In genomic region chr9:44772392-44772749, GRCm38 (mm10) we compare ENCODE assay signal across 7 mouse cellular contexts. TPM values are rescaled to one million over a fixed set of nuclear protein-coding genes. Genes with fewer than 3 reads are reported as not detected.
DNase-seq lines count a peak whose midpoint lies in the region; ATAC-seq and TF ChIP-seq lines count a peak whose summit lies in the region.

No protein-coding gene starts in this region.

- H3K79me2 ChIP-seq in myocyte (ENCODE audit: control insufficient read depth, insufficient read depth): peaks cover 9% of the 10 kb centered on the region

- H3K4me2 ChIP-seq in lung, embryonic 14.5 days: peak overlapping the region; percentile 88; the same call in 1 of the 2 replicates
- H3K4me2 ChIP-seq in embryonic facial prominence, embryonic 14.5 days (ENCODE audit: low read depth, low read length): no peak overlapping the region
- peak overlapping the region; percentile 35 for H3K4me2 ChIP-seq in myocyte (ENCODE audit: low read depth)

- H3K4me3 ChIP-seq in lung, embryonic 14.5 days (ENCODE audit: low read depth, low read length): peak overlapping the region; percentile 76
- peak overlapping the region; percentile 79 for H3K4me3 ChIP-seq in embryonic facial prominence, embryonic 14.5 days (ENCODE audit: low read depth, low read length)
- peak overlapping the region; percentile 69 for H3K4me3 ChIP-seq in myocyte

- H3K9me3 ChIP-seq in lung, embryonic 14.5 days (ENCODE audit: low read depth, low read length): no peaks in the 10 kb centered on the region
- H3K9me3 ChIP-seq in embryonic facial prominence, embryonic 14.5 days (ENCODE audit: control insufficient read depth, low read length): no peaks in the 10 kb centered on the region

- no peak for ATAC-seq in lung, embryonic 14.5 days (ENCODE audit: insufficient read depth)
- no peak for ATAC-seq in embryonic facial prominence, embryonic 14.5 days (ENCODE audit: low read depth)
- ATAC-seq in inflammation-experienced regulatory T-cells, adult 6 months: peak; percentile 7

- peaks cover 5% of the 10 kb centered on the region; the same call in 1 of the 2 replicates for H3K4me1 ChIP-seq in lung, embryonic 14.5 days (ENCODE audit: insufficient read depth)
- H3K4me1 ChIP-seq in embryonic facial prominence, embryonic 14.5 days (ENCODE audit: control insufficient read depth, insufficient read depth, low read length): peaks cover 3% of the 10 kb centered on the region; the same call in 1 of the 2 replicates

- no peak for TF ChIP-seq CTCF in lung, embryonic 14.5 days (IDR thresholded peaks at IDR 0.05; ENCODE audit: low read depth)

- DNase-seq in lung, embryonic 14.5 days: no peak
- DNase-seq in lung, postnatal 4 days: no peak
- no peak for DNase-seq in embryonic facial prominence, embryonic 14.5 days (ENCODE audit: low spot score)
- no peak for DNase-seq in T-cell, adult 2 months (ENCODE audit: low spot score)
- DNase-seq in frontal cortex, postnatal 25 days (ENCODE audit: low spot score in 2 of 2): no peak

- H3K27ac ChIP-seq in lung, embryonic 14.5 days (ENCODE audit: low read depth): no peak overlapping the region
- 0 out of 2 replicates have a peak overlapping the region, but pooled peaks have one; percentile 33 for H3K27ac ChIP-seq in embryonic facial prominence, embryonic 14.5 days (replicated peaks; ENCODE audit: low read depth, low read length)

- H3K36me3 ChIP-seq in lung, embryonic 14.5 days (ENCODE audit: insufficient read depth): peaks cover 15% of the 10 kb centered on the region; the same call in 1 of the 2 replicates
- H3K36me3 ChIP-seq in embryonic facial prominence, embryonic 14.5 days (ENCODE audit: control insufficient read depth, insufficient read depth, low read length): peaks cover 16% of the 10 kb centered on the region
- peaks cover 6% of the 10 kb centered on the region for H3K36me3 ChIP-seq in myocyte (ENCODE audit: control insufficient read depth, insufficient read depth)

- TF ChIP-seq POLR2A in myocyte (IDR thresholded peaks at IDR 0.05; ENCODE audit: insufficient read length, low read depth): no peak

- no peak overlapping the region for H3ac ChIP-seq in myocyte (ENCODE audit: control insufficient read depth, insufficient read length)

- no peaks in the 10 kb centered on the region for H3K27me3 ChIP-seq in lung, embryonic 14.5 days (ENCODE audit: insufficient read depth, low read length)
- no peaks in the 10 kb centered on the region for H3K27me3 ChIP-seq in embryonic facial prominence, embryonic 14.5 days (replicated peaks; ENCODE audit: control insufficient read depth, insufficient read depth, low read length)
- no peaks in the 10 kb centered on the region for H3K27me3 ChIP-seq in myocyte (ENCODE audit: control insufficient read depth, insufficient read depth, insufficient read length)

- WGBS in lung, embryonic 14.5 days: 22% methylated on average over 5 of the region's 5 CpGs
- WGBS in embryonic facial prominence, embryonic 14.5 days: 27% methylated on average over 5 of the region's 5 CpGs

- no peak overlapping the region for H3K9ac ChIP-seq in lung, embryonic 14.5 days
- no peak overlapping the region for H3K9ac ChIP-seq in embryonic facial prominence, embryonic 14.5 days (ENCODE audit: low read depth, low read length)

TF ChIP-seq in myocyte, 11 proteins besides CTCF, POLR2A, EP300 and RAD21:
- TF ChIP-seq REST (IDR thresholded peaks at IDR 0.05; ENCODE audit: insufficient read depth, insufficient read length) (no peak), TCF3 (IDR thresholded peaks at IDR 0.05; ENCODE audit: insufficient read length, low read depth) (no peak), MYOG (IDR thresholded peaks at IDR 0.05; ENCODE audit: control insufficient read depth in 1 of 3, insufficient read depth in 1 of 3, insufficient read length in 2 of 3, low read depth in 2 of 3) (no peak), TCF12 (IDR thresholded peaks at IDR 0.05; ENCODE audit: insufficient read depth, poor library complexity, severe bottlenecking) (no peak), POLR2AphosphoS2 (IDR thresholded peaks at IDR 0.05; ENCODE audit: insufficient read length, low read depth) (no peak), USF1 (IDR thresholded peaks at IDR 0.05; ENCODE audit: low read depth) (no peak), E2F4 (IDR thresholded peaks at IDR 0.05; ENCODE audit: insufficient read depth) (no peak), SRF (IDR thresholded peaks at IDR 0.05; ENCODE audit: control insufficient read depth, insufficient read length, low read depth) (no peak), CEBPB (IDR thresholded peaks at IDR 0.05; ENCODE audit: insufficient read depth, poor library complexity, severe bottlenecking) (no peak), MYOD1 (IDR thresholded peaks at IDR 0.05; ENCODE audit: control insufficient read depth in 1 of 3, insufficient read length in 2 of 3, low read depth in 2 of 3) (no peak), MAX (IDR thresholded peaks at IDR 0.05; ENCODE audit: low read depth) (no peak)

RNA-seq across cellular contexts. Expression of gene Ift46, which starts 4.7 kb away (rescaled TPM):
- 103 and 106 TPM in 2 replicates for polyA plus RNA-seq in lung, embryonic 14.5 days (2014; fragmentation: Nextera tagmentation; extraction: Ambion mirVana)
- polyA plus RNA-seq in embryonic facial prominence, embryonic 14.5 days (2014; fragmentation: Nextera tagmentation; extraction: Ambion mirVana): 101 and 121 TPM in 2 replicates
- 10 to 100 TPM; 43.4 to 67.5 (median 47.3) TPM for polyA plus RNA-seq in inflammation-experienced regulatory T-cells, adult 6 months (2017; shearing (Covaris generic))
- 74.9 TPM for polyA plus RNA-seq in myocyte (2012; fragmentation: generic; extraction: Trizol)

RNA-seq across cellular contexts. Expression of gene Arcn1, which starts 4.7 kb away (rescaled TPM):
- 224 and 239 TPM in 2 replicates for polyA plus RNA-seq in lung, embryonic 14.5 days (2014; fragmentation: Nextera tagmentation; extraction: Ambion mirVana)
- polyA plus RNA-seq in embryonic facial prominence, embryonic 14.5 days (2014; fragmentation: Nextera tagmentation; extraction: Ambion mirVana): 220 and 226 TPM in 2 replicates
- polyA plus RNA-seq in inflammation-experienced regulatory T-cells, adult 6 months (2017; shearing (Covaris generic)): 100 to 1,000 TPM in 1 of 3 experiments, 10 to 100 TPM in 2; 64.6 to 101 (median 67.3) TPM
- 40.6 TPM for polyA plus RNA-seq in myocyte (2012; fragmentation: generic; extraction: Trizol)

RNA-seq across cellular contexts. Expression of gene Tmem25, which starts 26.7 kb away (rescaled TPM):
- polyA plus RNA-seq in lung, embryonic 14.5 days (2014; fragmentation: Nextera tagmentation; extraction: Ambion mirVana): 0.80 and 0.85 TPM in 2 replicates
- 2.0 and 2.3 TPM in 2 replicates for polyA plus RNA-seq in embryonic facial prominence, embryonic 14.5 days (2014; fragmentation: Nextera tagmentation; extraction: Ambion mirVana)
- polyA plus RNA-seq in inflammation-experienced regulatory T-cells, adult 6 months (2017; shearing (Covaris generic)): under 1 TPM; 0.13 to 0.65 (median 0.46) TPM
- 1.2 TPM for polyA plus RNA-seq in myocyte (2012; fragmentation: generic; extraction: Trizol)

RNA-seq across cellular contexts. Expression of gene Ttc36, which starts 30.5 kb away (rescaled TPM):
- 0.91 TPM in 1 of 2 replicates, not detected in the other for polyA plus RNA-seq in lung, embryonic 14.5 days (2014; fragmentation: Nextera tagmentation; extraction: Ambion mirVana)
- polyA plus RNA-seq in embryonic facial prominence, embryonic 14.5 days (2014; fragmentation: Nextera tagmentation; extraction: Ambion mirVana): not detected in 2 replicates
- polyA plus RNA-seq in inflammation-experienced regulatory T-cells, adult 6 months (2017; shearing (Covaris generic)): not detected
- 0.12 TPM for polyA plus RNA-seq in myocyte (2012; fragmentation: generic; extraction: Trizol)

RNA-seq across cellular contexts. Expression of gene Phldb1, which starts 37.4 kb away (rescaled TPM):
- polyA plus RNA-seq in lung, embryonic 14.5 days (2014; fragmentation: Nextera tagmentation; extraction: Ambion mirVana): 30.7 and 35.0 TPM in 2 replicates
- polyA plus RNA-seq in embryonic facial prominence, embryonic 14.5 days (2014; fragmentation: Nextera tagmentation; extraction: Ambion mirVana): 40.3 and 40.9 TPM in 2 replicates
- polyA plus RNA-seq in inflammation-experienced regulatory T-cells, adult 6 months (2017; shearing (Covaris generic)): under 1 TPM; 0.41 to 0.92 (median 0.58) TPM
- polyA plus RNA-seq in myocyte (2012; fragmentation: generic; extraction: Trizol): 62.2 TPM
